Mouse (Mus musculus) layer of hippocampus, adult 9-10 months (tissue): ENCODE measurements at regions not wholly inside any gene's neighbourhood (a gene's known extent, or its start where the extent isn't known, plus 50 kb on each side); places are given as distances from the start of the nearest gene placed in this dataset.

Source experiments
- DNase-seq: peaks from one replicate; pipeline ENCODE4 v3.0.0; 2022; ENCODE audit warnings: low spot score

DNA sequence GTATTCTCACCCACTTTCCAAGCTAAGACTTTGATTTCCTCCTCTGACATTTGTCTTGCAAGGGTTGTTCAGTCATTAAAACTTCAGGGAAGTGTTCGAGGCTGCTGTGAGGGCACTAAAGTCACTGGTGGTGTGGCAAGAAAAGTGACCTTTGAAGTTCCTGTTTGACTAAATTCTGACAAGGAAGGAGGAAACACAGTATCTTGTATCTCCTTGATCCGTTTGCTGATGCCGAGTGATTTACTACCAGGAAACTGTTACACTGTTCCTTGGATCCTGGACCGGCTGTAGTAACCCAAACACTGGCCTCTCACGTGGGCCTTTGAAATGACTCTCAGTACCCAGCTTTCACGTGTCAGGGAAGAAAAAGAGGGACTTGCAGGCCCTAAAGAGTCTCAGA is 53.5 kb upstream of the Ralgapa2 start:
- DNase-seq, result no peak

- no peak for DNase-seq
Measured at GRCm38 (mm10) chr2:146568171-146568842, 56.2 kb upstream of the Ralgapa2 start.

DNA sequence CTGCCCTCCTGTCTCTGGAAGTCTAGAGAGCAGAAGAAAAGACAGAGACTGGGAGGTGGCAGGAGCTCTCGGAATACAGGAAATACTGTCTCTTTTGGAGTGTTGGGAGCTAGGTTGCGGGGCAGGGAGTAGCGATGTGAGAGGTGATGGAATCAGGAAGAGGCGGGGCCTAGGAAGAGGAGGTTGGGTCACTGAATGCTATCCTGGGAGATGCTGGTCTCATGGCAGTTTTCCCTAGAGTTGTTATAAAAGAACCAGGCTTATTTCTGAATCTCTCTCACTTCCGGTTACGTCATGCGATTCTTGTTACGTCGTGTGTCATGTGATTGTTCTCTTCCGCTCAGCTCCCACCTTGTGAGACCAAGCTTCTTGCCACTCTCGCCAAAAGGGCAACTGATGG is 58.9 kb upstream of the Ralgapa2 start:
- DNase-seq, result no peak

- DNase-seq, result peak; percentile 18
Measured at GRCm38 (mm10) chr2:146571857-146572256, 59.7 kb upstream of the Ralgapa2 start.

DNA sequence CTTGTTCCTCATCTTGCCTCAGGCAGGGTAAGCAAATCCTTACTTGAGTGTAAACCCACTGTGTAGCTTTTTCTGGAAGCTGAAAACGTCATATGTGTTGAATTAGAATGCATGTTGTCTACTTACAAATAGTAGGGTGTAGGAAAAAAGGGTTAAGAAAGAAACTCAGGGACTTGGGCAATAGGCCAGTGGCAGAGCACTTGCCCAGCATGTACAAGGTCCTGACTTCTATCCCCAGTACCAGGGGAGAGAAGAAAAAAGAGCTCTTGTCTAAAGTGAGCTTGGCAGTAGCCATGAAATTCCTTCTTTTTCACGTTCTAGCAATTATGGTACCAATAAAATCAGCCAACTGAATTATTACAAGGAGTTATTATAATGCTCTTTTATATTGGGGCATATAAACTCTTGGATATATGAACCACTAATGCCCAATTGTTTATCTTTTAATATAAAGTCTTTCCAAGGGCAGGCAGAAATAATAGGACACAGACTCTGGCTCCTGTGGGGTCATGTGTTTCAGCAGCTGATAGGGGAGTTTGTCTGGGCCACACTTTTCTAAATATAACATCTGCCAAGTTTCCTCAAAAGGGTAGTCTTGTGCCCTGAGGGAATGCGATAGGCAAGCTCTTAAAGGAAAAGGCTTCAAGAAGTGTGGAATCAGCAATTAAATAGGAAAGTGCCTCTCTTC is 63.6 kb upstream of the Ralgapa2 start:
- no peak for DNase-seq

- DNase-seq, result no peak
Measured at GRCm38 (mm10) chr2:146576298-146576905, 64.3 kb upstream of the Ralgapa2 start.

DNA sequence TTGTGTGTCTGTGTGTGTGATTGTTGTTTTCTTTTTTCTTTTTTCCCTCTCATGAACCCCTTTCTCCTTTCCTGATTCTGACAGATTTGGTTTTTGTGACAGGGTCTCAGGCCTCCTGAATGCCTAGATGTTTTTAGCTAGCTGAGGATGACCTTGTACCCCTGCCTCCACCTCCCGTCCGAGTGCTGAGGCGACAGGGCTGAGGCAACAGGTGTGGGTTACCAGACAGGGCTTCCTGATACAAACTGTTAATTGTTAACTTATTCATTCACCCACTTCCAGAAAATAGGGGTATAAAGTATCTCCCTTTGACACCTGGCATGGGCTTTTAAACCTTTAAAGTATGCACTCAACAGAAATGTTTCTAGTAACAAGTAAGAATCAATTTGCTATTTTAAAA is 65.0 kb upstream of the Ralgapa2 start:
- no peak for DNase-seq

GRCm38 (mm10) chr2:146581220-146581619 is 69.1 kb upstream of the Ralgapa2 start:
- no peak for DNase-seq

GRCm38 (mm10) chr2:146583807-146584388 is 71.8 kb upstream of the Ralgapa2 start:
- no peak for DNase-seq

- DNase-seq, result no peak
Measured at GRCm38 (mm10) chr2:146586381-146586780, 74.2 kb upstream of the Ralgapa2 start.

DNA sequence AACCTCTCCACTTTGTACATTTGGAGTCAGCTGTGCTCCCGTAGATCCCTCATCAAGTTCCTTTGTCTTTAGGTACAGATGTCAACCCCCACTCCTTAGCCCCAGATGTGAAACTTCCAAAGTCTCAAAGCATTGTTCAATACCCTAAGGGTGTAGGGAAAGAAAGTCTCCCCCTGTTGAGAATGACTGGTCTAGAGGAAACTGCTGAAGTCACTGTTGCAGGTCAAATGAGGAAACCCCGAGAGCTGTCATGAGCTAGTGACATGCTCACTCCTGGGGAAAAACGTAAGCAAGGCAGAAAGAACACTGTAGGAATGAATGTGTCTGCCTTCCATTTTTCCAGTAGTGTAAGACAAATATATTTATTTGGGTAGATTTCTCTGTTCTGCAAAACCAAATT is 74.8 kb upstream of the Ralgapa2 start:
- DNase-seq, result no peak

- no peak for DNase-seq
Measured at GRCm38 (mm10) chr2:146589860-146590259, 77.7 kb upstream of the Ralgapa2 start.

DNA sequence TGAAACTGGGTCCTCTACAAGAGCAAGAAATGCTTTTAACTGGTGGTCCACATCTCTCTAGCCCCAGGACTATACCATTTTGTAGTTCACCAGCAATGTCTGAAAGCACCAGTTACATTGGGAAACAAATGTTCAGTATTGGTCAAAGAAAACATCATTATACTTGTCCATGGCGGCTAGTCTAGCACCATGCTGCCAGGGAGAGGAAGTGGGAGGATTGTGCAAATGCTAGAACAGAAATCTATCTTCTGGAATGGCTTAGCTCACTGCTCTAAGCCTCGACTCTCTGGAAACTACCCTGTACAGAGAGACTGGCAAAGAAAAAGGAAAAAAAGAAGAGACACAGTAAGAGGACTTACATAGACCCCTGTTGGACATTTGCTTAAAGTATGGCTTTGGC is 81.1 kb upstream of the Ralgapa2 start:
- DNase-seq, result no peak

GRCm38 (mm10) chr2:146594212-146594611 is 82.1 kb upstream of the Ralgapa2 start:
- no peak for DNase-seq

DNA sequence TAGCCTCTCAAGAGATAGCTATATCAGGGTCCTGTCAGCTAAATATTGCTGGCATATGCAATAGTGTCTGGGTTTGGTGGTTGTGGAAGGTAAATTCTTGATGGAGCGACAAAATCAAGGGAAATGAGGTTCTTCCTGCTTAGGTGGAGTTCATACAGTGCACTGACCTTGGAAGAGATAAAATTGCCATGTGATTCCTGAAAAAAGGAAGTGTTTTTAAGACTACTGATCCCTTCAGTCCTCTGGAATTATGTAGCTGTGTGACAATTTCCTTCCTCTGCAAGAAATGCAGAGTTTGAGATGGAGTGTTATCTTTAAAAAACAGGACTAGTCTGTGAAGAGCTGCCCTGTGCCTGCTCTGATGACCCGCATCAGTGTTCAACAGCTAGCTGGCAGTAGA is 83.5 kb upstream of the Ralgapa2 start:
- no peak for DNase-seq

DNA sequence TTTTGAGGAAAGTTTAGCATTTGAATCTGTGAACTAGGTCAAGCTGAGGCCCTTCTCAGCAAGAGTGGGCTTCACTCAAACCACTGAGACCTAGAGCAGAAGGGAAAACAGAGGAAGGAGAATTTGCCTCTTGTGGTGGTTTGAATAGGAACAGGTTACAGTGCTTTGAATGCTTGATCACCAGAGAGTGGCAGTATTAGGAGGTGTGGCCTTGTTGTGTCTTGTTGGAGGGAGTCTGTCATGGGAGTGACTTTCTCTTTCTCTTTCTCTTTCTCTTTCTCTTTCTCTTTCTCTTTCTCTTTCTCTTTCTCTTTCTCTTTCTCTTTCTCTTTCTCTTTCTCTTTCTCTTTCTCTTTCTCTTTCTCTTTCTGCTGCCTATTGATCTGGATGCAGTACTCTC is 94.0 kb upstream of the Ralgapa2 start:
- DNase-seq, result no peak

- DNase-seq, result no peak
Measured at GRCm38 (mm10) chr2:146610896-146611295, 98.8 kb upstream of the Ralgapa2 start.

DNA sequence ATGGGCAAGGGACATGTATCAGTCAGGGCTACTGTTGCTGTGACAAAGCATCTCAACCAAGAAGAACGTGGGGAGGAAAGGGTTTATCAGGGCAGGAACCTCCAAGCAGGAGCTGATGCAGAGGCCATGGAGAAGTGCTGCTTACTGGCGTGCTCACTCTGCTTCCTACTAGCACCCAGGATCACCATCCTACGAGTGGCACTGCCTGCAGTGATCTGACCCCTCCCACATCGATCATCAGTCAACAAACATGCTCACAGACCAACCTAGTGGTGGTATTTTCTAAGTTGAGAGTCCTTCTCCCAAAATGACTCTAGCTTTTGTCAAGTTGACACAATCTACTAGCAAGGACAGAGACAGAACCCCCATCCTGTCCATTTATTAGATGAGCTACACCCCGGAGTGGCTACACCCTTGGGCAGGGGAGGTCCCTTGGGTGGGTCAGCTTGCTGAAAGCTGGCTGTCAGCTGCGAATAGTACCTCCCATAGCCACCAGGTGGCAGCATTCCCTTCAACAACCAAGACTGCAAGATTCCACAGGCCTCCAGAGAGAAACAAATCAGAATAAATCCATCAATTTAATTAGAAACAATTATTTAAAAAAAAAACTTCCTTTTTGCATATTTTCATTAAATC is 99.9 kb upstream of the Ralgapa2 start:
- no peak for DNase-seq

GRCm38 (mm10) chr2:146612522-146613288 is 100.6 kb upstream of the Ralgapa2 start:
- no peak for DNase-seq

- DNase-seq, result no peak
Measured at GRCm38 (mm10) chr2:146621167-146621566, 109.0 kb upstream of the Ralgapa2 start.

DNA sequence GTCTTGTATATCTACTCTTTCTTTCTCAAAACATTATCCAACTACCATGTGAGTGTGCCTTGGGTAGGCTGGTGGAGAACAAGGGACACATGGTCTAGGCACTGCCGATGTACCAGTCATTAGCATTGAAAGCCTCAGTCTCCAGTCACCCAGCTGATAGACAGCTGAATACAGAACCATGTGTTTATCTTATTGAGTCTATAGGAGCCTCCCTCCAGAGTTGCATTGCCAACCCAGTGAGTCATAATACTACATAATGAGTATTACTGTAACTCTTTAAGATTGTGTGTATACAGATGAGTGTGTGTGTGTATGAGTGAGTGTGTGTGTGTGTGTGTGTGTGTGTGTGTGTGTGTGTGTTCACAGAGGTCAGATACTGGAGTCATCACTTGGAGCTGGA is 110.9 kb upstream of the Ralgapa2 start:
- DNase-seq, result no peak

GRCm38 (mm10) chr2:146624207-146624606 is 112.1 kb upstream of the Ralgapa2 start:
- DNase-seq, result no peak
